Mouse (Mus musculus): ENCODE data around the gene Cep128.

Cep128 gene

GRCm38 (mm10) chr12:90954740-90955473 is 429.3 kb downstream of the Cep128 start:
- DNase-seq, result no peak

Data from thymus, postnatal 25 days (tissue).